Mouse (Mus musculus) embryonic facial prominence, embryonic 14.5 days (tissue): ENCODE measurements around the gene Dlx1. TPM values are rescaled to one million over a fixed set of nuclear protein-coding genes. Genes with fewer than 3 reads are reported as not detected.

Experiments
- ATAC-seq: fragments of 200-750 bp; cut with Nextera tagmentation; 2 replicates; pipeline ENCODE4 v1.8.0; 2017; ENCODE audit warnings: low read depth, moderate number of reproducible peaks, moderate TSS enrichment
- DNase-seq: peaks from one replicate; pipeline ENCODE4 v3.0.0-alpha.2; 2015; ENCODE audit warnings: low spot score
- H3K27ac ChIP-seq: fragments of 300-500 bp; sonication (generic); replicated peaks from 2 replicates; pipeline ENCODE4 v1.5.1; 2014; ENCODE audit warnings: low read depth, mild to moderate bottlenecking, low read length, moderate library complexity
- H3K27me3 ChIP-seq: fragments of 300-500 bp; sonication (generic); replicated peaks from 2 replicates; pipeline ENCODE4 v1.6.1; 2014; ENCODE audit warnings: low read length; ENCODE audit not compliant: control insufficient read depth, insufficient read depth
- H3K36me3 ChIP-seq: fragments of 300-500 bp; sonication (generic); 2 replicates; pipeline ENCODE4 v1.6.1; 2014; ENCODE audit warnings: low read length, mixed read lengths; ENCODE audit not compliant: control insufficient read depth, insufficient read depth
- H3K4me1 ChIP-seq: fragments of 300-500 bp; sonication (generic); 2 replicates; pipeline ENCODE4 v1.6.1; 2014; ENCODE audit warnings: antibody characterized with exemption, low read length; ENCODE audit not compliant: control insufficient read depth, insufficient read depth
- H3K4me2 ChIP-seq: fragments of 300-500 bp; sonication (generic); 2 replicates; pipeline ENCODE4 v1.6.1; 2014; ENCODE audit warnings: low read depth, mild to moderate bottlenecking, low read length, moderate library complexity, mixed read lengths
- H3K4me3 ChIP-seq: fragments of 300-500 bp; sonication (generic); 2 replicates; pipeline ENCODE4 v1.5.1; 2014; ENCODE audit warnings: low read depth, mild to moderate bottlenecking, low read length
- H3K9ac ChIP-seq: fragments of 300-500 bp; sonication (generic); 2 replicates; pipeline ENCODE4 v1.6.1; 2014; ENCODE audit warnings: low read depth, mild to moderate bottlenecking, low read length, moderate library complexity, mixed read lengths
- H3K9me3 ChIP-seq: fragments of 300-500 bp; sonication (generic); 2 replicates; pipeline ENCODE4 v1.6.1; 2016; ENCODE audit warnings: low read length; ENCODE audit not compliant: control insufficient read depth
- WGBS: fragments of 180-500 bp; shearing (Covaris S2); extraction: QIAGEN DNeasy Blood & Tissue Kit; methylation state at CpG from one replicate; pipeline ENCODE4 v1.1.7; 2014; 5-methylcytosine and 5-hydroxymethylcytosine counted together
- polyA plus RNA-seq: library from polyadenylated mRNA; unstranded; fragments of >200 nt; fragmentation: Nextera tagmentation; extraction: Ambion mirVana; gene quantifications from 2 replicates; pipeline ENCODE4 v1.2.1, GENCODE M21; 2014

The Dlx1 gene
- polyA plus RNA-seq, 1 experiment from 2014 or later: 13.1 TPM

GRCm38 (mm10) chr2:71547829-71548228 is 19.9 kb downstream of the Dlx1 start:
- Histone ChIP-seq H3K9ac (no peak overlapping the region), H3K36me3 (no peaks in the 10 kb centered on the region), H3K4me1 (peaks cover 10% of the 10 kb centered on the region), H3K27me3 (peaks cover 78% of the 10 kb centered on the region), H3K4me3 (no peak overlapping the region), H3K4me2 (no peak overlapping the region), H3K27ac (no peak overlapping the region), H3K9me3 (no peaks in the 10 kb centered on the region)
- ATAC-seq (0 out of 2 replicates have a peak, but pooled peaks have one; percentile 54), DNase-seq (peak; percentile 85)
- WGBS: 4% methylated on average over 8 of the region's 8 CpGs

- Histone ChIP-seq H3K9ac (no peak overlapping the region), H3K36me3 (no peaks in the 10 kb centered on the region), H3K9me3 (no peaks in the 10 kb centered on the region), H3K4me2 (no peak overlapping the region), H3K4me3 (no peak overlapping the region), H3K4me1 (peaks cover 10% of the 10 kb centered on the region), H3K27me3 (peaks cover 67% of the 10 kb centered on the region), H3K27ac (no peak overlapping the region)
- no peak for DNase-seq
- ATAC-seq: no peak
- 33% methylated on average over 3 of the region's 3 CpGs for whole genome bisulfite sequencing
Observed at GRCm38 (mm10) chr2:71550330-71550729, 22.4 kb downstream of the Dlx1 start.

- Histone ChIP-seq H3K9me3 (no peaks in the 10 kb centered on the region), H3K9ac (no peak overlapping the region), H3K4me2 (peak overlapping the region; percentile 39; the same call in 1 of the 2 replicates), H3K36me3 (no peaks in the 10 kb centered on the region), H3K4me3 (peak overlapping the region; percentile 11; the same call in 1 of the 2 replicates), H3K27me3 (peaks cover 57% of the 10 kb centered on the region), H3K4me1 (peaks cover 2% of the 10 kb centered on the region), H3K27ac (no peak overlapping the region)
- no peak for DNase-seq
- 4% methylated on average over 16 of the region's 18 CpGs for whole genome bisulfite sequencing
- 0 out of 2 replicates have a peak, but pooled peaks have one; percentile 38 for ATAC-seq
Observed at GRCm38 (mm10) chr2:71551704-71552103, 23.8 kb downstream of the Dlx1 start.

GRCm38 (mm10) chr2:71556071-71556470 is 28.2 kb downstream of the Dlx1 start:
- no peak overlapping the region for H3K27ac ChIP-seq
- H3K4me2 ChIP-seq: no peak overlapping the region
- ATAC-seq (no peak), DNase-seq (no peak)
- H3K36me3 ChIP-seq: no peaks in the 10 kb centered on the region
- H3K9me3 ChIP-seq: peaks cover 8% of the 10 kb centered on the region; the same call in 1 of the 2 replicates
- no peak overlapping the region for H3K9ac ChIP-seq
- peaks cover 24% of the 10 kb centered on the region for H3K27me3 ChIP-seq
- 65% methylated on average over 5 of the region's 5 CpGs for WGBS
- H3K4me1 ChIP-seq: no peaks in the 10 kb centered on the region
- H3K4me3 ChIP-seq: no peak overlapping the region

GRCm38 (mm10) chr2:71566466-71566865 is 38.6 kb downstream of the Dlx1 start:
- H3K9ac ChIP-seq: no peak overlapping the region
- no peaks in the 10 kb centered on the region for H3K9me3 ChIP-seq
- ATAC-seq (no peak), DNase-seq (no peak)
- no peaks in the 10 kb centered on the region for H3K4me1 ChIP-seq
- no peak overlapping the region for H3K4me3 ChIP-seq
- no peaks in the 10 kb centered on the region for H3K27me3 ChIP-seq
- no peak overlapping the region for H3K4me2 ChIP-seq
- H3K36me3 ChIP-seq: no peaks in the 10 kb centered on the region
- WGBS: 77% methylated on average over 9 of the region's 9 CpGs
- no peak overlapping the region for H3K27ac ChIP-seq

GRCm38 (mm10) chr2:71573736-71574135 is 45.8 kb downstream of the Dlx1 start:
- H3K27me3 ChIP-seq: no peaks in the 10 kb centered on the region
- no peak for ATAC-seq
- H3K27ac ChIP-seq: no peak overlapping the region
- no peaks in the 10 kb centered on the region for H3K36me3 ChIP-seq
- H3K9me3 ChIP-seq: 0 out of 2 replicates have a peak, but pooled peaks cover 5% of the 10 kb centered on the region
- no peak overlapping the region for H3K9ac ChIP-seq
- WGBS: 20% methylated on average over 4 of the region's 4 CpGs
- peak; percentile 37 for DNase-seq
- no peak overlapping the region for H3K4me2 ChIP-seq
- no peaks in the 10 kb centered on the region for H3K4me1 ChIP-seq
- H3K4me3 ChIP-seq: no peak overlapping the region

GRCm38 (mm10) chr2:71577059-71577458 is 49.1 kb downstream of the Dlx1 start:
- ATAC-seq (no peak), DNase-seq (no peak)
- H3K27me3 ChIP-seq: 0 out of 2 replicates have a peak, but pooled peaks cover 4% of the 10 kb centered on the region
- H3K9me3 ChIP-seq: 0 out of 2 replicates have a peak, but pooled peaks cover 5% of the 10 kb centered on the region
- H3K36me3 ChIP-seq: no peaks in the 10 kb centered on the region
- no peak overlapping the region for H3K9ac ChIP-seq
- no peak overlapping the region for H3K4me2 ChIP-seq
- 93% methylated on average over 2 of the region's 2 CpGs for WGBS
- no peak overlapping the region for H3K27ac ChIP-seq
- H3K4me3 ChIP-seq: no peak overlapping the region
- H3K4me1 ChIP-seq: no peaks in the 10 kb centered on the region

- Histone ChIP-seq H3K36me3 (no peaks in the 10 kb centered on the region), H3K4me2 (peak overlapping the region; percentile 87), H3K9ac (peak overlapping the region; percentile 63), H3K4me1 (no peaks in the 10 kb centered on the region), H3K27me3 (0 out of 2 replicates have a peak, but pooled peaks cover 4% of the 10 kb centered on the region), H3K27ac (no peak overlapping the region), H3K9me3 (0 out of 2 replicates have a peak, but pooled peaks cover 5% of the 10 kb centered on the region), H3K4me3 (peak overlapping the region; percentile 58)
- ATAC-seq: peak; percentile 89
- DNase-seq: peak; percentile 56
- WGBS: 11% methylated on average over 38 of the region's 50 CpGs
Observed at GRCm38 (mm10) chr2:71580632-71581466, 52.9 kb downstream of the Dlx1 start.
